Mouse (Mus musculus): ENCODE measurements around the gene Guk1. TPM values are rescaled to one million over a fixed set of nuclear protein-coding genes. Genes with fewer than 3 reads are reported as not detected.

The Guk1 gene
- polyA plus RNA-seq, 1 experiment: 54.9 TPM

DNA sequence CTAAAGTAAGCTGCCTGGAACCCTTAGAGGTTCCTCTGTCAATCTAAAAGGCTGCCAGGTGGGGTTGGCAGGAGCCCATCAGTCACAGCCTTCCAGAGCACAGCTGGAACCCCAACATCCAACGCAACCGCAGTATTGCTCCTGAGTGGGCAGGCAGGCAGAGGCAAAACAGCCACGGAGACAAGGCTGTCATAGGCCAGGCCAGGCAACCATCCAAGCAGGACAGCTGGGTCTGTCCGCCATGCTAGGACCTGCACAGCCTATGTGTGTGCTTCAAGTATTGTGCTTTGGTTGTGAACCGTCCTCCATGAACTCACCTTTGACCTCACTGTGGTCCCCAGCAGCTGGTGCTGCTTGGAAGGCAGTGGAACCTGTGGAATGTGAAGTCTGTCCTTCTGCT lies 36.1 kb downstream of the Guk1 start:
- no peak for TF ChIP-seq POLR2A (IDR thresholded peaks at IDR 0.05; ENCODE audit: insufficient read depth, low read length)
- TF ChIP-seq CTCF (IDR thresholded peaks at IDR 0.05; ENCODE audit: low read depth, low read length): no peak
- no peak for TF ChIP-seq EP300 (IDR thresholded peaks at IDR 0.05; ENCODE audit: insufficient read depth, low read depth, low read length)
- no peaks in the 10 kb centered on the region for H3K36me3 ChIP-seq (ENCODE audit: control insufficient read depth, insufficient read depth, low read length, poor library complexity, severe bottlenecking)
- H3K4me1 ChIP-seq (ENCODE audit: control insufficient read depth, insufficient read depth, low read length): no peaks in the 10 kb centered on the region
- H3K4me3 ChIP-seq (ENCODE audit: low read depth, low read length): no peak overlapping the region
- H3K27ac ChIP-seq (ENCODE audit: insufficient read depth, low read length): no peak overlapping the region
- no peaks in the 10 kb centered on the region for H3K27me3 ChIP-seq (ENCODE audit: control insufficient read depth, insufficient read depth, low read length, poor library complexity, severe bottlenecking)
- no peaks in the 10 kb centered on the region for H3K9me3 ChIP-seq (replicated peaks; ENCODE audit: control insufficient read depth, insufficient read depth, low read length, poor library complexity, severe bottlenecking)
- H3K9ac ChIP-seq (ENCODE audit: low read depth, poor library complexity, severe bottlenecking): no peak overlapping the region

DNA sequence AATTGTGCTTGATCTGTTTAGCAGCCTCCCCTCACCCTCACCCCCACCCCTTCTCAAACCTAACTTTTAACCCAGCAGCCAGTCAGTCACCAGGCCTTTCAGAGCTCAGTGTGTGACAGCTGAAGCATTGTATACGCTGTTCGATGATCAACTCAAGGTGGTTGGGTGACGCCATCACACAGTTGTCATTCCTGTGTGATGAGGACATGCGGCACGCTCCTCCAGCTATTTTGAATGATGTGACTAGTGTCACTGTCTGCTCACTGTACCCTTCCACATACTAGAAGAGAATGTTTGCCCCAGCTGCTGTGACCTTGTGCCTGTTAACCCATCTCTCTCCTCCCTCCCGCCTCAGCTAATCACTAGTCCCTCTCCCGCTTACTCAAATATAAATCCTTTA lies 37.8 kb downstream of the Guk1 start:
- no peak overlapping the region for H3K4me3 ChIP-seq (ENCODE audit: low read depth, low read length)
- H3K9ac ChIP-seq (ENCODE audit: low read depth, poor library complexity, severe bottlenecking): no peak overlapping the region
- no peaks in the 10 kb centered on the region for H3K4me1 ChIP-seq (ENCODE audit: control insufficient read depth, insufficient read depth, low read length)
- no peaks in the 10 kb centered on the region for H3K9me3 ChIP-seq (replicated peaks; ENCODE audit: control insufficient read depth, insufficient read depth, low read length, poor library complexity, severe bottlenecking)
- no peak overlapping the region for H3K27ac ChIP-seq (ENCODE audit: insufficient read depth, low read length)
- no peaks in the 10 kb centered on the region for H3K36me3 ChIP-seq (ENCODE audit: control insufficient read depth, insufficient read depth, low read length, poor library complexity, severe bottlenecking)
- TF ChIP-seq CTCF (IDR thresholded peaks at IDR 0.05; ENCODE audit: low read depth, low read length) (no peak), POLR2A (IDR thresholded peaks at IDR 0.05; ENCODE audit: insufficient read depth, low read length) (no peak), EP300 (IDR thresholded peaks at IDR 0.05; ENCODE audit: insufficient read depth, low read depth, low read length) (no peak)
- no peaks in the 10 kb centered on the region for H3K27me3 ChIP-seq (ENCODE audit: control insufficient read depth, insufficient read depth, low read length, poor library complexity, severe bottlenecking)

DNA sequence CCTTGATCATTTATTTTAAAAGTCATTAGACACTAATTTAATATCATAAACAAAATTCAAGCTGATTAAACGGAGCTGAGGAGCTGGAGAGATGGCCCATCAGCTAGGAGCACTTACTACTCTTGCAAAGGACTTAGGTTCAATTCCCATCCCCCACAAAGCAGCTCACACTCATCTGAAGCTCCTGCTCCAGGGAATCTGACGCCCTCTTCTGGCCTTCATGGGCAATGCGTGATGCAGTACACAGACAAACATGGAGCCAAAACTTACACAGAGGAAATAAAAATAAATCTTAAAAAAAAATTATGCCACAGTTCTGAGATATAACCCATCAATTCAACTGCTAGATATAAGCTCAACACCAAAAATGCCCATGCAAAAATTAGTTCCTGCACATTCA lies 40.3 kb downstream of the Guk1 start:
- no peaks in the 10 kb centered on the region for H3K27me3 ChIP-seq (ENCODE audit: control insufficient read depth, insufficient read depth, low read length, poor library complexity, severe bottlenecking)
- no peaks in the 10 kb centered on the region for H3K36me3 ChIP-seq (ENCODE audit: control insufficient read depth, insufficient read depth, low read length, poor library complexity, severe bottlenecking)
- H3K4me1 ChIP-seq (ENCODE audit: control insufficient read depth, insufficient read depth, low read length): no peaks in the 10 kb centered on the region
- H3K4me3 ChIP-seq (ENCODE audit: low read depth, low read length): no peak overlapping the region
- no peak overlapping the region for H3K9ac ChIP-seq (ENCODE audit: low read depth, poor library complexity, severe bottlenecking)
- no peaks in the 10 kb centered on the region for H3K9me3 ChIP-seq (replicated peaks; ENCODE audit: control insufficient read depth, insufficient read depth, low read length, poor library complexity, severe bottlenecking)
- H3K27ac ChIP-seq (ENCODE audit: insufficient read depth, low read length): no peak overlapping the region
- TF ChIP-seq EP300 (IDR thresholded peaks at IDR 0.05; ENCODE audit: insufficient read depth, low read depth, low read length) (no peak), POLR2A (IDR thresholded peaks at IDR 0.05; ENCODE audit: insufficient read depth, low read length) (no peak), CTCF (IDR thresholded peaks at IDR 0.05; ENCODE audit: low read depth, low read length) (peak; percentile 82)

GRCm38 (mm10) chr11:59149302-59149701 lies 42.7 kb downstream of the Guk1 start:
- Histone ChIP-seq H3K4me3 (ENCODE audit: low read depth, low read length) (no peak overlapping the region), H3K9ac (ENCODE audit: low read depth, poor library complexity, severe bottlenecking) (no peak overlapping the region), H3K27ac (ENCODE audit: insufficient read depth, low read length) (no peak overlapping the region), H3K36me3 (ENCODE audit: control insufficient read depth, insufficient read depth, low read length, poor library complexity, severe bottlenecking) (no peaks in the 10 kb centered on the region), H3K9me3 (replicated peaks; ENCODE audit: control insufficient read depth, insufficient read depth, low read length, poor library complexity, severe bottlenecking) (no peaks in the 10 kb centered on the region), H3K4me1 (ENCODE audit: control insufficient read depth, insufficient read depth, low read length) (no peaks in the 10 kb centered on the region), H3K27me3 (ENCODE audit: control insufficient read depth, insufficient read depth, low read length, poor library complexity, severe bottlenecking) (no peaks in the 10 kb centered on the region)
- TF ChIP-seq EP300 (IDR thresholded peaks at IDR 0.05; ENCODE audit: insufficient read depth, low read depth, low read length): no peak

GRCm38 (mm10) chr11:59142962-59143361 lies 49.0 kb downstream of the Guk1 start:
- H3K9ac ChIP-seq (ENCODE audit: low read depth, poor library complexity, severe bottlenecking): no peak overlapping the region
- TF ChIP-seq EP300 (IDR thresholded peaks at IDR 0.05; ENCODE audit: insufficient read depth, low read depth, low read length): no peak
- no peak for TF ChIP-seq POLR2A (IDR thresholded peaks at IDR 0.05; ENCODE audit: insufficient read depth, low read length)
- TF ChIP-seq CTCF (IDR thresholded peaks at IDR 0.05; ENCODE audit: low read depth, low read length): no peak
- H3K36me3 ChIP-seq (ENCODE audit: control insufficient read depth, insufficient read depth, low read length, poor library complexity, severe bottlenecking): no peaks in the 10 kb centered on the region
- H3K4me3 ChIP-seq (ENCODE audit: low read depth, low read length): no peak overlapping the region
- H3K27ac ChIP-seq (ENCODE audit: insufficient read depth, low read length): no peak overlapping the region
- H3K4me1 ChIP-seq (ENCODE audit: control insufficient read depth, insufficient read depth, low read length): no peaks in the 10 kb centered on the region
- H3K9me3 ChIP-seq (replicated peaks; ENCODE audit: control insufficient read depth, insufficient read depth, low read length, poor library complexity, severe bottlenecking): no peaks in the 10 kb centered on the region
- H3K27me3 ChIP-seq (ENCODE audit: control insufficient read depth, insufficient read depth, low read length, poor library complexity, severe bottlenecking): no peaks in the 10 kb centered on the region

GRCm38 (mm10) chr11:59141772-59142370 lies 50.1 kb downstream of the Guk1 start:
- Histone ChIP-seq H3K27me3 (ENCODE audit: control insufficient read depth, insufficient read depth, low read length, poor library complexity, severe bottlenecking) (no peaks in the 10 kb centered on the region), H3K4me3 (ENCODE audit: low read depth, low read length) (0 out of 2 replicates have a peak overlapping the region, but pooled peaks have one; percentile 1), H3K4me1 (ENCODE audit: control insufficient read depth, insufficient read depth, low read length) (no peaks in the 10 kb centered on the region), H3K36me3 (ENCODE audit: control insufficient read depth, insufficient read depth, low read length, poor library complexity, severe bottlenecking) (no peaks in the 10 kb centered on the region), H3K9me3 (replicated peaks; ENCODE audit: control insufficient read depth, insufficient read depth, low read length, poor library complexity, severe bottlenecking) (no peaks in the 10 kb centered on the region), H3K27ac (ENCODE audit: insufficient read depth, low read length) (peak overlapping the region; percentile 9; the same call in 1 of the 2 replicates), H3K9ac (ENCODE audit: low read depth, poor library complexity, severe bottlenecking) (no peak overlapping the region)
- TF ChIP-seq CTCF (IDR thresholded peaks at IDR 0.05; ENCODE audit: low read depth, low read length) (no peak), POLR2A (IDR thresholded peaks at IDR 0.05; ENCODE audit: insufficient read depth, low read length) (peak; percentile 73), EP300 (IDR thresholded peaks at IDR 0.05; ENCODE audit: insufficient read depth, low read depth, low read length) (no peak)

Data from ES-Bruce4 (cell line).